Mouse (Mus musculus) lung, adult 2 months (tissue): ENCODE measurements around the gene Tlcd1. TPM values are rescaled to one million over a fixed set of nuclear protein-coding genes. Genes with fewer than 3 reads are reported as not detected.
"Not testable (repeated sequence)": the region's sequence is repeated elsewhere in the genome, so short reads cannot be mapped to it uniquely, and the experiment has no call there.

Source experiments
- DNase-seq: peaks from one replicate; pipeline ENCODE4 v3.0.0; 2022
- H3K4me1 ChIP-seq: fragments of 200-500 bp; 2 replicates; pipeline ENCODE4 v1.6.1; 2011; ENCODE audit warnings: low read length; ENCODE audit not compliant: control insufficient read depth, insufficient read depth
- H3K4me3 ChIP-seq: fragments of 200-500 bp; replicated peaks from 2 replicates; pipeline ENCODE3; 2011; ENCODE audit warnings: low read depth, mild to moderate bottlenecking, control low read depth, low read length; ENCODE audit errors: extremely low read depth
- CTCF ChIP-seq: fragments of 200-500 bp; IDR thresholded peaks from 2 replicates; pipeline ENCODE4 v1.5.1; 2011; ENCODE audit warnings: mild to moderate bottlenecking, low read length, control low read depth; ENCODE audit not compliant: insufficient read depth
- POLR2A ChIP-seq: fragments of 200-500 bp; IDR thresholded peaks from 2 replicates; pipeline ENCODE4 v1.6.1; 2011; ENCODE audit warnings: low read depth, mild to moderate bottlenecking, control low read depth, low read length, borderline replicate concordance; ENCODE audit errors: extremely low read depth
- WGBS: fragments of 180-500 bp; shearing (Covaris S2); methylation state at CpG from one replicate; pipeline ENCODE4 v1.1.7; 2018; 5-methylcytosine and 5-hydroxymethylcytosine counted together
- polyA plus RNA-seq: library from polyadenylated mRNA; depleted of rRNA; stranded (reverse); fragments of >200 nt; gene quantifications from 2 replicates; pipeline ENCODE4 v1.2.3, GENCODE M21; 2012

Gene Tlcd1
- polyA plus RNA-seq, 1 experiment = 38.0 TPM

DNA sequence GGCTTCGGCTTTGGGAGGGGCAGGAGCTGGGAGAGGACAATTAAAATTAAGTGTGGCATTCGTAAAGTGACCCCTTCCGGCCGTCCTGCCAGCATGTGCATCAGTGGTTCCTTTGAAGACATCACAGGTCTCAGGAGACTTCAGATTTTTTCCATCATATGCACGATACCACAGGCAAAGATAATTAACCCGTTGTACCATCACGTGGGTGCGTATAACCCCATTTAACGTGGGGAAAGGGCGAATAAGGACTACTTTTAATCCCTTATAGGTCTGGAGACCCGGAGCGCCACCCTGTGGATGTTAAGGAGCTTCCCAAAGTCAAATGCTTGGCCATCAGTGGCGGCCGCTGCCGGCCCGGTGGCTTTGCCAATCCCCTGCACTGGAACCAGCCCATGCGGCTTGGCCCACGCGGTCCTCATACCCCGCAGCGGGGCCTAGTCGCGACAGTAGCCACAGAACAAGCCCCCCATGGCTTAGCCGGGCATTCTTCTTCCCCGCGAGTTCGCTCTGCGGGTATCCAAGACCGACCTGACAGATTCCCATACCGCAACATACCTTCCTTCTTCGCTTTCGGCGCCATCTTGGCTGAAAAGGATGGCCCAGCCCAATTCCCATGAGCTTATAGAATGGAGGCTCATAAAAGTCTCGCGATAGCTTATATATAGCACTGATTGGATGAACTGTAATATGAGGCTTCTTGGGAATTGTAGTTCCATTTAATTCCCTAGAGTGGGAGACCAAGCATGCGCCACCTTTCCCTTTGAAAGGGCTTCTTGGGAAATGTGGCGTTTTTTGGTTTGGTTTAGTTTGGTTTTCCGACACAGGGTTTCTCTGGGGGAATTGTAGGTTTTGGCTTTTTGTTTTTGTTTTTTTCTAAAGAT lies 6.7 kb downstream of the Tlcd1 start, which contains the start of gene Rpl23a:
Rpl23a (minus strand) TSS at position 624 of the 884 bp plus-strand sequence.
- Histone ChIP-seq H3K4me1 (no peaks in the 10 kb centered on the region; the same call in 1 of the 2 replicates), H3K4me3 (peak within 1 kb of the TSS; percentile 90)
- TF ChIP-seq CTCF = no peak
- peak; percentile 96 for TF ChIP-seq POLR2A
- DNase-seq = peak; percentile 82
- WGBS = under 1% methylated on average over 38 of the region's 38 CpGs

DNA sequence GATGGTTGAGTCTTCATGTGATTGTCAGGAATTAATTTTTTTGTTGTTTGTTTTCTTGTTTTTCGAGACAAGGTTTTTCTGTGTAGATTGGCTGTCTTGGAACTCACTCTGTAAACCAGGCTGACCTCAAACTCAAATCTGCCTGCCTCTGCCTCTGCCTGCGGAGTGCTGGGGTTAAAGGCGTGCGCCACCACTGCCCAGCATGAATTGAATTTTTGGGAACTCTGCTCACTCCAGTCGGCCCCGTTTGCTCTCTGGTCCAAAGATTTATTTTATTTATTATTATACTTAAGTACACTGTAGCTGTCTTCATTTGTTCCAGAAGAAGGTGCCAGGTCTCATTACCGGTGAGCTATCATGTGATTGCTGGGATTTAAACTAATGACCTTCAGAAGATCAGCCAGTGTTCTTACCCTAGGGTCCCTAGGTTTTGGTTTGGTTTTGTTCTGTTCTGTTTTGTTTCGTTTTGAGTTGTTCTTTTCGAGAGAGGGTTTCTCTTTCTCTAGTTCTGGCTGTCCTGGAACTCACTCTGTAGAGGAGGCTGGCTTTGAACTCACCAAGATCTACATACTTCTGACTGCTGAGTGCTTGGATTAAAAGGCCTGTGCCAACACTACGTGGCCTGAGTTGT lies 7.5 kb downstream of the Tlcd1 start:
- no peak overlapping the region for H3K4me3 ChIP-seq
- no peak for DNase-seq
- no peak for TF ChIP-seq CTCF
- TF ChIP-seq POLR2A = no peak
- WGBS = 45% methylated on average over 10 of the region's 10 CpGs
- H3K4me1 ChIP-seq = no peaks in the 10 kb centered on the region; the same call in 1 of the 2 replicates

GRCm38 (mm10) chr11:78184702-78185101 lies 8.2 kb downstream of the Tlcd1 start:
- not testable (repeated sequence) for H3K4me3 ChIP-seq, H3K4me1 ChIP-seq, DNase-seq
- WGBS = 93% methylated on average over 6 of the region's 6 CpGs

- no peaks in the 10 kb centered on the region for H3K4me1 ChIP-seq
- peak within 1 kb of the TSS; percentile 60 for H3K4me3 ChIP-seq
- DNase-seq = peak; percentile 59
- peak; percentile 57; the same call in 1 of the 2 replicates for TF ChIP-seq POLR2A
- no peak for TF ChIP-seq CTCF
- WGBS = under 1% methylated on average over 80 of the region's 80 CpGs
Measured at GRCm38 (mm10) chr11:78188331-78189233, 12.1 kb downstream of the Tlcd1 start, which contains the start of gene Rab34. Rab34 (plus strand) TSS chr11:78188430.

DNA sequence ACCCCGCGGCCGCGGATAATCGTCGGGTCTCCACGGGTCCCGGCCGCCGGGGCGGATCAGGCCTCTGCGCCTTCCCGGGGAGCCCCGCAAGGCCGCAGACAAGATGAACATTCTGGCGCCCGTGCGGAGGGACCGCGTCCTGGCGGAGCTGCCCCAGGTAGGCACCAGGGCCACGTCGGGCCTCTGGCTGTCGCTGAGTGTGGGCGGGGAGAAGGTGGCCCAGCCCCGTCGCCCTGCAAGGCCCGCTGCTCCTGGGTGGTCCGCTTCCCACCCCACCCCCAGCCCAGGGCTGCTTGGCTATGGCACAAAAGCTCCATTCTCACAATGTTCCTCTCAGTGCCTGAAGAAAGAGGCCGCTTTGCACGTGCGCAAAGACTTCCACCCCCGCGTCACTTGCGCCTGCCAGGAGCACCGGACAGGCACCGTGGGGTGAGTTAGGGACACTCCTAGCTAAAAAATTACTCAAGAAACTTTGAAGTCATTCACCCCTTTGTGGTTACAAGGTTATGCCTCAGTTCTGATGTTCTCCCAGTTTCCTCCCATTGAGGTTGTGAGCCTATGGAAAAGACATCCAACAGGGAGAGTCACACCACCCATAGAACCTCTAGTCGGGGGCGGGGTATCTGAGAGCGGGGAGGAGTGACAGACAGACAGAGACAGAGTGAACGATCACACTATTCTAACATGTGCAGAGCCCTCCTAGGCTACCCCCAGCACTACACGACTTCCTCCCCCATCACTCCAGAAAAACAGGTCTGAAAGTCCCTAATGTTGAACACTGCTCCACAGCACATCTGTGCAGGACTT lies 12.9 kb downstream of the Tlcd1 start:
- DNase-seq = peak; percentile 65

DNA sequence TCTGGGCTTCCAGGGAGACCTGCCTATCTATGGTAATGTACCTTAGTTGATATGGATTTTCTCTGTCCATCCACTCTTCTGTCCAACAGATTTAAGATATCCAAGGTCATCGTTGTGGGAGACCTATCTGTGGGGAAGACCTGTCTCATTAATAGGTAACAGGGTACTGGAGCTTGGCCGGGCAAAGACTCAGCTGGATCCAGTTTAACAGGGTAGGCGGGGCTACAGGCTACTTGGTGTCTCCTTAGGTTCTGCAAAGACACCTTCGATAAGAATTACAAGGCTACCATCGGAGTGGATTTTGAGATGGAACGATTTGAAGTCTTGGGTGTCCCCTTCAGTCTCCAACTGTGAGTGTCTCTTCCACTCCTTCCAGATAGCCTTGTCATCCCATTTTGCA lies 13.5 kb downstream of the Tlcd1 start:
- WGBS = 58% methylated on average over 6 of the region's 6 CpGs
- no peak for DNase-seq
- no peaks in the 10 kb centered on the region for H3K4me1 ChIP-seq
- TF ChIP-seq POLR2A (no peak), CTCF (no peak)
- no peak overlapping the region for H3K4me3 ChIP-seq

More for the DNA sequence above, 12.9 kb downstream of the Tlcd1 start:
- Histone ChIP-seq H3K4me3 (peak overlapping the region; percentile 60), H3K4me1 (no peaks in the 10 kb centered on the region)
- WGBS = 2% methylated on average over 42 of the region's 42 CpGs
- TF ChIP-seq CTCF = no peak
- TF ChIP-seq POLR2A = peak; percentile 45; the same call in 1 of the 2 replicates

GRCm38 (mm10) chr11:78193113-78193512 lies 16.6 kb downstream of the Tlcd1 start, which contains the start of gene Proca1:
Proca1 (plus strand) TSS chr11:78193392.
- TF ChIP-seq CTCF (no peak), POLR2A (no peak)
- WGBS = 34% methylated on average over 1 of the region's 1 CpGs
- DNase-seq = no peak
- H3K4me1 ChIP-seq = no peaks in the 10 kb centered on the region
- peak within 1 kb of the TSS; percentile 70 for H3K4me3 ChIP-seq

DNA sequence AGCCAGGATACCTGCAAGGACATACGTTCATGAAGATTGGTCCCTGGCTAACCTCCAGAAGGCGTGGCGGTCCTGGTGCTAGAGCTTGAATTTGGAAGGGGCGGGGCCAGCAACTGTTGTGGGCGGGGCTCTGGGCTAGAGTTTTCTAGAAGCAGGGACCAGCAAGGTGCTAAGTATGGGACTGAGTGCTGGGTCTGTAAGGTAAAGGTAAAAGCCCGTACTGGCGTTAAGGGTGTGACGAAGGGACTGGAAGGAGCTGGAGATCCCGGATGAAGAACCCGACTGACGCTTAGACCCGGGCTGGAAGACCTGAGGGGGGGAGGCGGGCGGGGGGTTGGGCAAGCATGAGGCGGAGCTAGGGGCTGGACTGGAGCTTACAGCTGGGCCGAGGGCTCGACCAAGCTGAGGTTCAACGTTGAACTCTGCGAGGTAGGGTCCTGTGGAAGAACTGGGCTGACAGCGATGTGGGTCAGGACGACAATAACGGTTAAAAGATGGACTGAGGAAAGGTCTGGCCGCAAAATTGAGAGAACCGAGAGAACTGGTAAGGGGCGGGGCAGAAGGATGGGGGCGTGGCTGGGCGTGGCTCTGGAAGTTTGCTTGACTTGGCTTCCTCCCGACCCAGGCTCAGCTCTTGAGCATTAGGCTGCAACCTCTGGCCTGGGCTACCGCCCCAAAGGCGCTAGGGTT lies 18.0 kb downstream of the Tlcd1 start:
- no peak for TF ChIP-seq CTCF
- TF ChIP-seq POLR2A = peak; percentile 63; the same call in 1 of the 2 replicates
- WGBS = 3% methylated on average over 30 of the region's 30 CpGs
- DNase-seq = peak; percentile 86
- peak overlapping the region; percentile 70 for H3K4me3 ChIP-seq
- H3K4me1 ChIP-seq = no peaks in the 10 kb centered on the region
